Mouse (Mus musculus): ENCODE results near the gene Gm47429. TPM values are rescaled to one million over a fixed set of nuclear protein-coding genes. Genes with fewer than 3 reads are reported as not detected.
"Not testable (repeated sequence)": the region's sequence is repeated elsewhere in the genome, so short reads cannot be mapped to it uniquely, and the experiment has no call there.

The Gm47429 gene
- polyA plus RNA-seq (2015; fragmentation: Nextera tagmentation; extraction: Ambion mirVana): not detected in 2 replicates

GRCm38 (mm10) chr13:50443812-50444211, at the start of gene Gm47429:
TSS of gene Gm47429 (minus strand) at chr13:50443912.
- no peak within 1 kb of the TSS for H3K9ac ChIP-seq (ENCODE audit: low read length)
- H3K27ac ChIP-seq (ENCODE audit: low read length): no peak within 1 kb of the TSS
- no peaks in the 10 kb centered on the region for H3K4me1 ChIP-seq (replicated peaks; ENCODE audit: control insufficient read depth, insufficient read depth, low read length)
- H3K9me3 ChIP-seq (ENCODE audit: control insufficient read depth, low read length): no peaks in the 10 kb centered on the region
- WGBS: 82% methylated on average over 2 of the region's 2 CpGs
- no peak within 1 kb of the TSS for H3K4me2 ChIP-seq (ENCODE audit: low read depth, low read length)
- ATAC-seq (ENCODE audit: low read depth): no peak
- no peaks in the 10 kb centered on the region for H3K27me3 ChIP-seq (ENCODE audit: control insufficient read depth, insufficient read depth, low read depth, low read length)
- no peak within 1 kb of the TSS for H3K4me3 ChIP-seq (ENCODE audit: low read length)
- no peaks in the 10 kb centered on the region for H3K36me3 ChIP-seq (ENCODE audit: control insufficient read depth, insufficient read depth, low read length)

DNA sequence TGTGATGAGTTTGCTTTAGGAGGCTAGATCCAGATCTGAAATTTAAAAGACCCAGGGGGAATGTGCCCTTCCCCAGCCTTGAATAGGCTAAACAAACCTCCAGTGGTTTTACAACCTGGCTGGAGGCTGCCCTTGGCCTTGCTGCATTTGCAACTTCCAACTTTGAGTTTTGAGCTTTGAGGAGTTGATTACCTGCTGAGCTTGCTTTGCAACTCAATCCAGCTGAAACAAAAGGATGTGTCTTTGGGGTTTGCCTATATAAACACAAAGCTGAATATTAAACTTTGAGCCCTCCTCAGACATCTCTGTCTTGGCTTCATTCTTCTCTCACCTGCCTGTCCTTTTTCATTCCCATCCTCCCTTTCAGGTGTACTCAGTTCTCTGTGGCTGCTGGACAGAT, 44.8 kb upstream of the Gm47429 start:
- H3K27ac ChIP-seq (ENCODE audit: low read length); ATAC-seq (ENCODE audit: low read depth); H3K27me3 ChIP-seq (ENCODE audit: control insufficient read depth, insufficient read depth, low read depth, low read length); H3K36me3 ChIP-seq (ENCODE audit: control insufficient read depth, insufficient read depth, low read length); H3K4me2 ChIP-seq (ENCODE audit: low read depth, low read length); H3K4me1 ChIP-seq (replicated peaks; ENCODE audit: control insufficient read depth, insufficient read depth, low read length); H3K9ac ChIP-seq (ENCODE audit: low read length); H3K4me3 ChIP-seq (ENCODE audit: low read length); H3K9me3 ChIP-seq (ENCODE audit: control insufficient read depth, low read length): not testable (repeated sequence)

DNA sequence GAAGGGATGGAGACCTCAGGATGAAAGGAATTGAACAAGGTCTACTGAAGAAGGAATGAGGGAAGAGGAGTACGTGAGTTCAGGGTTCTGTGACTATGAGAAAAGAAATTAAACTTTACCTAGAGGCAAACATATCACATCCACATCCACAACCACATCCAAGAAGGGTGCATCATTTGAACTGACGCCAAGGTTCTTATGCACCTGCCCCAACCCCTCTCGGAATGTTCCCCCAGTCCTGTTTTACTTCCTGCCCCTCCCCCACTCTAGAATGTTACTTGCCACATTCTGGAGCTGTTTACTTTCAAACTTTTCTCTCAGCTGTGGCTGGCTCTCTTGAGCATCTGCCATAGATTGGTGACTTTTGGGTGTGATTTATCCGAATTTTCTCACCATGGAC, 23.3 kb upstream of the Gm47429 start, which contains the start of gene Nutm2:
Gene Nutm2, plus strand, starts transcription at position 301 of the 400 bp plus-strand sequence.
- Histone ChIP-seq H3K9me3 (ENCODE audit: control insufficient read depth, low read length) (no peaks in the 10 kb centered on the region), H3K4me2 (ENCODE audit: low read depth, low read length) (no peak within 1 kb of the TSS), H3K27me3 (ENCODE audit: control insufficient read depth, insufficient read depth, low read depth, low read length) (no peaks in the 10 kb centered on the region), H3K36me3 (ENCODE audit: control insufficient read depth, insufficient read depth, low read length) (no peaks in the 10 kb centered on the region), H3K4me3 (ENCODE audit: low read length) (no peak within 1 kb of the TSS), H3K27ac (ENCODE audit: low read length) (no peak within 1 kb of the TSS), H3K4me1 (replicated peaks; ENCODE audit: control insufficient read depth, insufficient read depth, low read length) (no peaks in the 10 kb centered on the region; the same call in 1 of the 2 replicates), H3K9ac (ENCODE audit: low read length) (no peak within 1 kb of the TSS)
- no peak for ATAC-seq (ENCODE audit: low read depth)
- 66% methylated on average over 4 of the region's 4 CpGs for WGBS

DNA sequence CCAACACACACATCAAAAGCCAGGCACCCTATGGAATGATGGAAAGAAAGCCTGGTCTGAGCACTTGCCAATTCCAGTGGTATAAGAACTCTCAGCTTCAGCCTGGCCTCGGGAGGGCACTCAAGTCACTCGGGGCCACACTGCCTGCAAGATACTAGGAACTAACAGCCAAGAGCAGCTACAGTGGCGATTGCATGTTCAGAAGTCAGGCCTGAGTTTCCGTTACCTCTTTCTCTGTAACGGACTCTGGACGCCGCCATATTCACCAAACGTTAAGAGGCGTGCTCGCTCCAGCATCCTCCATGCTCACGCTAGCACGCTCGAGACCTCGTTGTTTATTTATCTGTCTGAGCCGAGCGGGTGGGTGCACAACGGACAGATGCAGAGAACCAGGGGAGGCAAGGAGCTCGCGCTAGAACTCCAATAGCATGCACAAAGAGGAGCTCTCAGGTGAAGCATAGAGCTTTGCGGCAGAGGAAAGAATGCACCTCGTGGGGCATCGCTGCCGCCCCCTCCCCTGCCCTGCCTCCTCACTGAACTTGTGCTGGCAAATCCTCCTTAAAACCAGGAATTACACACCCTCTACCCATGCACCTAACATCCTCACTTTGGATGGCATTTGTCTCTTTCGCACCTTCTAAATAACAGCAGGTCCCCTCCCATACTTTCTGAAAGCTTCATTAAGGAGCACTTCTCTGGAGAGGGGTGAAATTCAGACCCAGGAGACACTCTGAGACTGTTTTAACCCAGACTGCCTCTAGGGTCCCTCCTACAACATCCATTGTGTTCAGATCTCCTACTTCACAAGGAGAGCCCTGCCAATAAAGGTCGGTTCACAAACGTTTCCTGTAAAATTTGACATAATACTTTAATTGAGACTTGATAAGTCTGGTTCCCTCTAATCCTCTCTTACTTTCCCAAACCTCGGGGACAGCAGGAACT, 21.2 kb upstream of the Gm47429 start:
- H3K4me2 ChIP-seq (ENCODE audit: low read depth, low read length): peak overlapping the region; percentile 55
- WGBS: 14% methylated on average over 27 of the region's 27 CpGs
- H3K36me3 ChIP-seq (ENCODE audit: control insufficient read depth, insufficient read depth, low read length): no peaks in the 10 kb centered on the region
- no peaks in the 10 kb centered on the region for H3K27me3 ChIP-seq (ENCODE audit: control insufficient read depth, insufficient read depth, low read depth, low read length)
- H3K4me1 ChIP-seq (replicated peaks; ENCODE audit: control insufficient read depth, insufficient read depth, low read length): no peaks in the 10 kb centered on the region; the same call in 1 of the 2 replicates
- H3K27ac ChIP-seq (ENCODE audit: low read length): no peak overlapping the region
- H3K9me3 ChIP-seq (ENCODE audit: control insufficient read depth, low read length): no peaks in the 10 kb centered on the region
- no peak for ATAC-seq (ENCODE audit: low read depth)
- H3K4me3 ChIP-seq (ENCODE audit: low read length): peak overlapping the region; percentile 29
- no peak overlapping the region for H3K9ac ChIP-seq (ENCODE audit: low read length)

- not testable (repeated sequence) for H3K4me3 ChIP-seq (ENCODE audit: low read length); H3K9ac ChIP-seq (ENCODE audit: low read length); H3K27me3 ChIP-seq (ENCODE audit: control insufficient read depth, insufficient read depth, low read depth, low read length); H3K4me2 ChIP-seq (ENCODE audit: low read depth, low read length); H3K9me3 ChIP-seq (ENCODE audit: control insufficient read depth, low read length); H3K36me3 ChIP-seq (ENCODE audit: control insufficient read depth, insufficient read depth, low read length); ATAC-seq (ENCODE audit: low read depth); H3K27ac ChIP-seq (ENCODE audit: low read length); H3K4me1 ChIP-seq (replicated peaks; ENCODE audit: control insufficient read depth, insufficient read depth, low read length)
- WGBS: 62% methylated on average over 2 of the region's 2 CpGs
Measured at GRCm38 (mm10) chr13:50460433-50460832, 16.7 kb upstream of the Gm47429 start.

GRCm38 (mm10) chr13:50453426-50453825, 9.7 kb upstream of the Gm47429 start:
- no peaks in the 10 kb centered on the region for H3K4me1 ChIP-seq (replicated peaks; ENCODE audit: control insufficient read depth, insufficient read depth, low read length)
- no peaks in the 10 kb centered on the region for H3K9me3 ChIP-seq (ENCODE audit: control insufficient read depth, low read length)
- H3K4me2 ChIP-seq (ENCODE audit: low read depth, low read length): no peak overlapping the region
- 16% methylated on average over 4 of the region's 4 CpGs for WGBS
- no peaks in the 10 kb centered on the region for H3K36me3 ChIP-seq (ENCODE audit: control insufficient read depth, insufficient read depth, low read length)
- H3K9ac ChIP-seq (ENCODE audit: low read length): no peak overlapping the region
- no peak for ATAC-seq (ENCODE audit: low read depth)
- no peak overlapping the region for H3K27ac ChIP-seq (ENCODE audit: low read length)
- H3K4me3 ChIP-seq (ENCODE audit: low read length): no peak overlapping the region
- H3K27me3 ChIP-seq (ENCODE audit: control insufficient read depth, insufficient read depth, low read depth, low read length): no peaks in the 10 kb centered on the region

GRCm38 (mm10) chr13:50452266-50452665, 8.6 kb upstream of the Gm47429 start:
- H3K4me1 ChIP-seq (replicated peaks; ENCODE audit: control insufficient read depth, insufficient read depth, low read length); H3K36me3 ChIP-seq (ENCODE audit: control insufficient read depth, insufficient read depth, low read length); H3K27me3 ChIP-seq (ENCODE audit: control insufficient read depth, insufficient read depth, low read depth, low read length); H3K4me2 ChIP-seq (ENCODE audit: low read depth, low read length); H3K9ac ChIP-seq (ENCODE audit: low read length); H3K9me3 ChIP-seq (ENCODE audit: control insufficient read depth, low read length); ATAC-seq (ENCODE audit: low read depth); H3K27ac ChIP-seq (ENCODE audit: low read length); H3K4me3 ChIP-seq (ENCODE audit: low read length): not testable (repeated sequence)
- 55% methylated on average over 9 of the region's 9 CpGs for WGBS

GRCm38 (mm10) chr13:50445261-50445660, 1.5 kb upstream of the Gm47429 start:
- Histone ChIP-seq H3K36me3 (ENCODE audit: control insufficient read depth, insufficient read depth, low read length) (no peaks in the 10 kb centered on the region), H3K27ac (ENCODE audit: low read length) (no peak overlapping the region), H3K4me3 (ENCODE audit: low read length) (no peak overlapping the region), H3K4me2 (ENCODE audit: low read depth, low read length) (no peak overlapping the region), H3K27me3 (ENCODE audit: control insufficient read depth, insufficient read depth, low read depth, low read length) (no peaks in the 10 kb centered on the region), H3K4me1 (replicated peaks; ENCODE audit: control insufficient read depth, insufficient read depth, low read length) (no peaks in the 10 kb centered on the region), H3K9ac (ENCODE audit: low read length) (no peak overlapping the region), H3K9me3 (ENCODE audit: control insufficient read depth, low read length) (no peaks in the 10 kb centered on the region)
- WGBS: 67% methylated on average over 4 of the region's 4 CpGs
- no peak for ATAC-seq (ENCODE audit: low read depth)

DNA sequence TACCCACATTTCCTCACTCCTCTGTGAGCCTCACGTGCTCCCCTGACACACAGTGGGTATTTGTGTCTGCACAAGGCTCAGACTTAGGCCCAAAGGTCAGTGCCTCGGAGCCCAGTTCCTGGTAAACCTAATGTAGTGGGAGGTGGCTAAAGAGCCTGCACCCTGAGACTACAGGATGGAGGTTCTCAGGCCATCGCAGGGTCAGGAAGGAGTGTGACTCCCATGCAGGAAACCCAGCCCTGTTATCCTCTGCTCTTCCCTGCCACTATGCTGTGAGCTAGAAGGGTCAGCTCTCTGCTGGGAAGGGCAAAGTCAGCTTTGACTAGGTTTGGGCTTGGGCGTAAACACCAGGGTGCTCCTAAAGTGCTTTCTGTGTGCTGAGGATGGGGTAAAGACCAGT, 17.0 kb downstream of the Gm47429 start:
- Histone ChIP-seq H3K27me3 (ENCODE audit: control insufficient read depth, insufficient read depth, low read depth, low read length) (no peaks in the 10 kb centered on the region), H3K9ac (ENCODE audit: low read length) (no peak overlapping the region), H3K4me2 (ENCODE audit: low read depth, low read length) (no peak overlapping the region), H3K9me3 (ENCODE audit: control insufficient read depth, low read length) (no peaks in the 10 kb centered on the region), H3K4me3 (ENCODE audit: low read length) (no peak overlapping the region), H3K36me3 (ENCODE audit: control insufficient read depth, insufficient read depth, low read length) (peaks cover 30% of the 10 kb centered on the region), H3K27ac (ENCODE audit: low read length) (no peak overlapping the region), H3K4me1 (replicated peaks; ENCODE audit: control insufficient read depth, insufficient read depth, low read length) (no peaks in the 10 kb centered on the region)
- 91% methylated on average over 4 of the region's 4 CpGs for WGBS
- no peak for ATAC-seq (ENCODE audit: low read depth)

Measured in lung, embryonic 16.5 days (tissue).